Mouse (Mus musculus) thymus, postnatal 14 days (tissue): ENCODE data around the gene Tmub2.
A peak's percentile ranks its signal among the peaks of the same experiment; 100 is the strongest.

Experiments
- DNase-seq: peaks from one replicate; pipeline ENCODE4 v3.0.0; 2021

Gene Tmub2

DNA sequence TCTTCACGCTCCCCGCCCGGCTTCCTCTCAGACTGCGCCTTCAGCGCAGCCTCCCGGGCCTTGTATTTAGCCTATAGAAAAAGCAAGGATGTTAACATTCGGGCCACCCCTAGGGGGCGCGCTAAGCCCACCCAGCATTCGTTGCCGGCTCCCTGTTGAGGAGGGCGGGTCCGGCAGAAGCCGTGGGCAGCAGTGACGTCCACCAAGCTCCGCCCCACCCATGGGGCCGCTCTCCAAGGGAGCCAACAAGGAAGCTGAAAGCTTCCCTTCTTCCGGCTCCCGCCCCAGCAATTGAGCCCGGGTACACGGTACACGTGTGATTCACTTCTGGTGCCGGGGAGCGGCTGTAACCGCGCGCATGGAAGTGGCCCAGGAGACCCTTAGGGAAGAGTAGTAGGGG lies 24.2 kb downstream of the Tmub2 start:
- DNase-seq = peak; percentile 97

DNA sequence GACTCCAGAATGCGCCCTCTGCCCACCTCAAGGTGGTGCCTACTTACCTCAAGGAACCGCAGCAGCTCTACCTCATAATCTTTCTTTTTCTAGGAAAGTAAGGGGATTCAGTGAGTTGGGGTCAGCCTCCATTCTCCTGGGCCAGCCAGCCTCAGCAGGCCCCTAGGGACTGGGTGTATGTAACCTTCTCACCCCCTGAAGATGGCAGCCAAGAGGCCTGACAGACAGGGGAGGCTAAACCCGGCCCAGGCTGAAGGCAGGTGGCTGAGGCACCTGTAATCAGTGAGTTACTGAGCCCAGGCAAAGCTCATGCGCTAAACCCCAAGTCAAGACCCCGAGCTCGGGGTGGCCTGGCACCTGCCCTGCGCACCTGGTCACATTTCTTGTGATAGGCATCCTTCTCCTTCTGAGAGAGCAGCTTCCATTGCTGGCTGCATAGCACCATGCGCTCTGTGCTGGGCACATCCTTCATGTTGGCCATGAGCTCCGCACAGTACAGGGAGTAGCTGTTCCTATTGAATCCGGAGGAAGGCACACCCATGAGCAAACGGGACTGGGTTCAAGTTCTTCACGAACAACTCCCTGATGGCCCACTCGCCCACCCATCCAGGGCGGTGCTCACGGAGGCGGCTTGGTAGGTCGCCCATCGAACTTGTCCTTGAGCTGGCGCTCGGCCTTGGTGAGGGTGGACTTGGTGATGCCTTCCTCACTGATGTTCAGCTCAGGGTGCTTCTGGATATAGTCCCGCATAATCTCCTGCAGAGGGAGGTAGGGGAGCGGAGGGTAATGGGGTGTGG lies 25.3 kb downstream of the Tmub2 start:
- DNase-seq = peak; percentile 27

DNA sequence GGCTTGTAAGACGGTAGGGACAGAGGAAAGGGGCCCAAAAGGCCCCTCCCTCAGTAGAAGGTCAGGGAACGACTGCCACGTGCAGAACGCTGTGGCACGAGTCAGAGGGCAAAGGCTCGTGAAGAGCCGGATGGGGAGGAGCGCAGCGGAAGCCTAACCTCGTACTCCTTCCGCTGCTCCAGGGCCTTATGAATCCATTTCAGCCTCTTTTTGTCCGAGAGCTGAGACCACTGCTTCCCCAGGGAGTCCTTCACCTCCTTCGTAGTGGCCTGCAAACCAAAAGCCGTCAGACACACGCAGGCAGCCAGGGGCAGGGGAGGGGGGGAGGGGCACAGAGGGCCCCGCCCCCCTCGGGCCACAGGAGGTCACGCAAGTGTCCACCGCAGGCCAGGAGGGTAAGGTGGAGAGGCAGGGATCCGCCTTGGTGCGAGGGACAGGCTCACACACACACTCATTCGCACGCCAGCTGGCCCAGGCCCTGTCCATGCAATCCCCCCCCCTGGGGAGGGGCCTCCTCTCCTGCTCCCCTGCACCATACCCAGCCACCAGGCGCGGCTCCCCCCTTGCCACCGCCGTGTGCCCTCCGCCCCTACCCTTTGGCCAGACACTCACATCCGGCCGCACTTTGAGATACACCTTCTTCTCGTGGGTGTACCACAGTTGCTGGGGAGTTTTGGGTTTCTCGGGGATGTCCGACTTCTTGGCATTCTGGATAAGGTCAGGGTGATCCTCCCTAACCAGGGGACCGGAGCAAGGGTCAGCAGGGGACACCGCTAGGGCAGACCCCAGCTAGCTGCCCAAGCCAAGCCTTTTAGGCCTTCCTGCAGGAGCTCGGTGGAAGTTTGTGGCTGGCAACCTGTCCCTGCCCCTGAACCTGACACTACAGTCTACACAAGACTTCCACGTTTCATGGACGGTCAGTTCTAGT lies 26.3 kb downstream of the Tmub2 start:
- DNase-seq = peak; percentile 14

DNA sequence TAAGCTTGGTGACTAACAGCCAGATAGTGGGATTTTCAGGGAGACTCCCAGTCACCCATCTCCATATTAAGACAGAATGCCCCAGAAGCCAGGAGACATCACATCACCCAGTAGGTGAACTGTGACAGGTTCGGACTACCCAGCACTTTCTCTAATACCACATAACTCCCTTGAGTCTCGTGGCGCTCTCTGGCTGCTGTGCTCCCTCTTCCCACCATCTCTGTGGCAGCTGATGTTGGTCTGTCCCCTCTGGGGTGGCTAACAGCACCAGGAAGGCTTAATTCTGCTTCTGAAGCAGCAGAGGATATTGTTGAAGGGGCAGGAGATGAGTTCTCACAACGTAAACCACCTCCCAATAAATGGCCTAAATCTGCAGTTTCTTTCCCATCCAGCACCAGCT lies 27.2 kb downstream of the Tmub2 start:
- no peak for DNase-seq

DNA sequence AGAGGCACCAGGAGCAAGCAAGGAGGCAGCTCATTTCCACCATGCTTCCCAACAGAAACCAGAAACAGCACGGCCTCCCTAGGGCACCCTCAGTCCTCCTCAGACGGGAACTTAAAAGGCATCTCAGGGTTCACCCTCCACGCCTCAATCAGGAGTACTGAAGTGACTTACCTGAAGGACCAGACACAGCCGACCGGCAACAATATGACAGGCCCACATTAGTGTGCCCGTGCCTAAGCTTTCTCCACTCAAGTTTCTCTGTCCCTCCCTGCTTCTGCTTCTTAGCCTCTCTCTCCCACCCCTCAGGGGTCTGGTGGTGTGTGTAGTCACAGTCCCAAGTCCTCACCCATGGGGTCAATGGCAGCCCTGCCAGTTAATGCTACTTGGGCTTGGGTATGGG lies 27.9 kb downstream of the Tmub2 start:
- DNase-seq = no peak

DNA sequence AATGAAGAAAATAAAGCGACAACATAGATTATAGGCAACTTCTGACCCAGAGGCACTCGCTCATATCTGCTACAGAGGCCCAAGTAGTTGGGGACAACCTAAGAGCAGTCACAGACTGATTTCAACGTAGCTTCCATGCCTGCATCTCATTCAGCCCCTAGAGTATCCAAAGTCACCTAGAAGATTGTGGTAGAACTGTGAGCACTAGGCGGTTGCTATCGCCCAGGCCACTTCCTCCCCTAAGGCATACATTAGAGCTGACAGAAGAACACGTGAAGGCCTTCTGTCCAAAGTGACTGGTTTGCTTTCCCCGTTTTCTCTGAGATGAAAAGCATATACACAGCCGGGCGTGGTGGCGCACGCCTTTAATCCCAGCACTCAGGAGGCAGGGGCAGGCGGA lies 29.6 kb downstream of the Tmub2 start:
- no peak for DNase-seq

DNA sequence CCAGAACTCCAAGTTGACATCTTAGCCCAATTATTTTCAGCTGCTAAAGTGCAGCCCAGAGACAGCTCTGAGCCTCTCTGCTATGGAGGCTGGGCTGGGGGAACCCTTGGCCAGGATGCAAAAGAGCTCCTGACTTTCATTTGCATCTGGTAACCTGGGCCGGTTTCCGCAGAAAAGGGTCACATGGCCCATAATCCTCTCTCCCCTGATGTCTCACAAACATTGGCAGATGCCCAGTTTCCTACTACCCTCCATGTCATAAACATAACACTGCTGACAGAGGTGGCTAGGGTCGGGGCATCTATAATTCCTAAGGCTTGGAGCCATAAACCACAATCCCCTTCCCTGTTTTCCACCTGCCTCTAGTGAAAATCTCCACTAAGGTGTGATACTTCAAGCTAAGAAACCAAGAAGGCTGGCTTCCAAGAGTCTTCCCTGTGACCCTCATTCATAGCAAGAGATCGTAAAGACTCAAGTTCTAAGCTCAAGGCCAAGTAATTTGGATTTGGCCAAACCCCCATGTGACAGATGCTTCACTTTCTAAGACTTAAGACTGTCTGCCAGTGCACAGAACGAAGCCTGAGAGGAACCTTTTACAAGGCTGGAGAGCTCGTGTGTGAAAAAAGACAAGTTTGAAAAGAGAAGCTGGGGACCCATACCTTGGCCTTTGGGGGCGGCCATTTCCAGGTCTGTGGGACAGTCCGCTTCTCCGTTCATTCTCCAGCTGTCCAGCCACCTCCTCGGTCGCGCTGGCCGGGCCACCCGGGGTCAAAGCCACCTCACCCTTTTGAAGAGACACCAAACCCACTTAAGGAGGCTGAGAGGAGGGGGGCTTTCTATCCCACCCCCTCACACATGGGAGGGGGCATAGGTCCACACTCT lies 31.2 kb downstream of the Tmub2 start:
- peak; percentile 17 for DNase-seq

DNA sequence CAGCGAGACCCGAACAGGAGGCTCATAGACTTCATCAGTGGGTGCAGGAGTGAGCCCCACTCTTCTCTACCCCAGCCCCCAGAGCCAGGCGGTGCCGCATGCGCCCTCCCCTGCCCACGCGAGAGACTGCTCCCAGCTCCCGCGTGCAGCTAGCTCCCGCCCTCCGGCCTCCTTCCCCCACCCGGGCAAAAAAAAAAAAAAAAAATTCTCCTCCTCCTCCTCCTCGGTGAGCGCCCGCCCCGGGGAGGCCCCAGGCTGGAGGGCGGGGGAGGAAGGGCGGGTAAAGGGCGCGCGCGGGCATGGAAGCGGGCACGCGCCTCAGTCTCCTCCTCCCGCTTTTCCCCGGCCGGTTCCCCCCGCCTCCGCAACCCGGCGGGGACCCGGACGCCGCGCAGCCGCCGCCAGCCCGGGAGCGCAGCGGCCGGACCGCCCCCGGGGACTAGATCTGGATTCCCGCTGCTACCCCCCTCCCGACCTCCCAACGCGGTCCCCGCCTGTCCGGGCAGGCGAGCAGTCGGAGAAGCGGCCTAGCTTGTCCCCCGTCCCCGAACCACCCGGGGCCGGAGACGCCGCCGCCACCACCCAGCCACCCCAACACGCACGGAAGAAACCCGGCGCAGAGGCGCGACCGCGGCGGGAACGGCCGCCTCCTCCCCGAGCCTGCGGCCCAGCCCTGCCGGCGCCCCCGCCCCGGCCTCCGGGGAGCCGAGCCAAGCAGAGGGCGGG lies 32.0 kb downstream of the Tmub2 start:
- peak; percentile 95 for DNase-seq

DNA sequence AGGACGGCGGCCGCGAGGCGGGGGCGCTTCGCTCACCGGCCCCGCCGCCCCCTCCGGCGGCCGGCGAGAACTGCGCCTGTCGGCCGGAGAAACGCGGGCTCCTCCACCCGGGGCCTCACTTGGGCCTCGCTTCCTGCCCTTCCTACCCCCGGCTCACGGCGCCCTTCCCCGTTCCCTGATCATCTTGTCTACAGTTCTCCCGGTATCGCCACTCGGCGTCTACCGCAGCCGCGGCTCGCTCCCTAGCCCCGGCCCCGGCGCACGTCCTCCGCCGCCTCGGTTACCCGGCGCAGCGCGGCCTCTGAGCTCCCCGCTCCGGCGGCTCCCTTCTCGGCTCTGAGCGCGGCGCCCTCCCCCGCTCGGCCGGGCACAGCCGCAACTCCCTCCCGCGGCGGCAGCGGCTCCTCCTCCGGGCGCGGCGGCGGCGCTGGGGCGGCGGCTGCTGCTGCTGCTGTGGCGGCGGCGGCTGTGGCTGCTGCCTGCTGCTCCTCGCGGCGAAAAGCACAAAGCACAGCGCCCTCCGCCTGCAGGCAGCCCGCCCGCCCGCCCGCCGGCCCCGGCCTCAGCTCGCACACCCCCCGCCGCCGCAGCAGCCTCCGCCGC lies 32.7 kb downstream of the Tmub2 start:
- DNase-seq = peak; percentile 81

DNA sequence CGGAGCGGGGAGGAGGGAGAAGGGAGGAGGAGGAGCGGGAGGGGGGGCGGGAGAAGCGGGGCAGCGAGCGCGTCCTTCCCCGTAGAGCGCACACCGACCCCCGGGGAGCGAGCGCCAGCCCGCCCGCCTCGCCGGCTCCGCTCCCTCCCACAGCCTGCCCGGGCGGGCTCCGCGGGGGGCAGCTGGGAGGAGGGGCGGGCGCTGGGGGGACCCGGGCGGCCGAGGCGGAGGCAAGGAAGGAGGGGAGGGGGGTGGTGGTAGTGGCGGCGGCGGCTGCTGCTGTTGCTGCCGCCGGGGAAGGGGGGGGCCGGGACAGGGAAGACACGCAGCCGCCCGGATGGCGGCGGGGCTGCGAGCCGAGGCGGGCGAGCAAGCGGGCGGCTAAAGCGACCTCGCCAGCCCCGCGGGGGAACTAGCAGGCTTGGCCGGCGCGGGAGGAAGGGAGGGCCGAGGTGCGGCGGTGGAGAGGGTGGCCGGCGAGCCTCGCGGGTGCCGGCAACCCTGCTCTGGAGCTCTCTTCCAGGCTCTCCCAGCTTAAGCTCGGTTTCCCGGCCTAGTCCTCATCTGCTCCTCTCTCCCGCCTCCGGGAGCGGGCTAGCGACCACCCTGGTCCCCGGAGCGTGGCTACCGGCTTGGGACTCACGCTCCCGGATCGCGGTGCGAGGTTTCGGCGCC lies 33.3 kb downstream of the Tmub2 start:
- peak; percentile 90 for DNase-seq

DNA sequence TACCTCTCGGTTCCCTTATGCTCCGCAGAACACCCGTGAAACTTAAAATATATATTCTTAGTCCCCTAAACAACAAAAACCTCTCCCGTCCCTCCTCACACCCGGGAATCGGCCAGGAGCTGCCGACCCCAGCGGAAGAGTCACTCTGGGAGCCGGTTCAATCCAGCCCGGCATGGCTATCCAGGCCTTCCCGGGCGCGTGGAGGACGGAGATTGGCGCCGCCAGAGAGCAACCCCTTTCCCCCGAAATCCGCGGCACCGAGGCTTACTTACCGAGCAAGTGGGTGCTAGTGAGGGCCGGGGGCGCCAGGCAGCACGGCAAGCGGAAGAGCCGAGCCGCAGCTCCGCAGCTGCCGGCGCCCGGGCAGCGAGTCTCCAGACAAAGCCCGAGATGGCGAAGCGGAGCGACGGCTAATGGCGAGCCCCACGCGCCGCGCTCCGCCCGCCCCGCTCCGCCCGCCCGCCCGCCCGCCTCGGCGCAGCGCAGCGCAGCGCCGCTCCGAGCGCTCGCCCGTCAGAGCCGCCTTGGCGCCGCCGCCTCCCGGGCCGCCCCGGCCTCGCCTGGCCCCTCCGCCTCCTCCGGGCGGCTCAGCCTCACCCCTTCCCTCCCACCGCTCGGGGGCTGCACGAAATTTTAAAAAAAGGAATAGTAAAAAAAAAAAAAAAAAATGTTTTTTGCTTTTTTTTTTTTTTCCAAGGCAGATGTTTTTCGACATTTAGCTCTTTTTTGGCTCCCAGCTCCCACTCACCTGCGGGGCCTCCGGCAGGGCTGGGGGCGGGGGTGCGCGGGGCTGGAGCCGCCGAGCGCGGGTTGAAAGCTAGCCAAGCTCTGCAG lies 34.1 kb downstream of the Tmub2 start:
- DNase-seq = peak; percentile 76

DNA sequence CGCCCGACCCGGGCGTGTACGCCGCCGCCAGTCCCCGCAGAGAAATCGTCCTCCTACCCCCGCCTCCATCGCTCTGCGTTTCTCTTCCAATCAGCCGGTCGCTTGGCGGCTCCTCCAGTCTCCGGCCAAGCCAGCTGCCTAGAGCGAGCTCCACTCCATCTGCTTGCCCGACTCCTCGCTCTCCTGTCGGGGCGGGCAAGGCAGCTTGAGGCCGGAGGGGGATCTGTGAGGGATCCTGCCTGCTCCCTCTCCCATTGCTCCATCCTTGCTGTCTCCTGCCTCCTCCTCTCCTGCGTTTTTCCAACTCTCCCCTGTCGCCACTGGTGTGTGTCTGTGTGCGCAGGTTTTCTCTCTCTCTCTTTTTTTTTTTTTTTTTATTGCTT lies 34.7 kb downstream of the Tmub2 start, which contains the start of gene Ubtf:
Gene Ubtf, minus strand, starts transcription at position 333 of the 383 bp plus-strand sequence.
- peak; percentile 80 for DNase-seq

DNA sequence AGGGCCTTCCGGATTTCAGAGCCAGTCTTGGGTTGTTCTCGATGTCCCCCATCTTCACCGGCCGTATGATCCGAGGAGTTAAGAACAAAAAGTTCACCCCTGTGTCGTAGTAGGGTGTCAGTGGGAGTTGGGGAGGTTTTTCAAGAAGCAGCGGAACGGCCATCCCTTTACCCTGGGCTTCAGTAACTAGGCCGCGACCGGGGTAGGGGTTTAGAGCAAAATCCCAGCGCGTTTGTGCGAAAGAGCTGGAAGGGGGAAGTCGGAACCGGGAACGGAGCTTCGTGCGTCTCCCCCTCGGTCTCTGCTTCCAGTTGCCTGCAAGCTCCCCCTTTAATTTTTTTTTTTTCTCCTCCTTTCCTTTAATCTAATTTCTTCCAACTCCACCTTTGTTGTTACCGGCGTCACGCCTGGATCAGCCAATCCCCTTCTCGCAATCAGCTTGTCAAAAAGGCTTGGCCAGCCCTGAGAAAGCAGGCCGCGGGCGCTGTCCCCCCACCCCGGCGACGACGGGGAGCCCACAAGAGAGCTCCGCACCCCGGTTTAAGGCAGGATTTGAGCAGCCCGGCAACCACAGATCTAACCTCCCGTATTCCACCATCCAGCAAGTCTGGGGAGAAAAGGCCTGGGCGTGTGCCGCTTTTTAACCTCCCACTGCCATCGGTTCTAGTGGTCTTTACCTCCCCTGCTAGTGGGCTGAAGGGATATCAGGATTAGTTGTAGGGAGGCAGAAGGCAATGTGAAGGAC lies 35.4 kb downstream of the Tmub2 start:
- DNase-seq = peak; percentile 71

DNA sequence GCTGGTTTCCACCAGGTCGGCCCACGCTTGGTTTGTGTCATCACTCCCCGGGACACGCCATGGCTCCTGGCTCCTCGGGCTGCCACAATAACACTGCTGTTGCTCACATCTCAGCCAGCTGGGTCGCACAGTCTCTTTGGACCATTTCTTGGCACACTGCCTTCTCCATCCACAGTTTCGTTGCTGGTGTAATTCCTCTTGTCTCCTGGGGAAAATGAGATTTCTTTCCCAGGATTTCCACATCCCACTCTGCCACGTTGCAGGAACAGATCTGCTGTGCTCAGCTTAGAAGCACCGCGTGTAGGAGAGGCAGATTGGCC lies 35.9 kb downstream of the Tmub2 start:
- DNase-seq = no peak

DNA sequence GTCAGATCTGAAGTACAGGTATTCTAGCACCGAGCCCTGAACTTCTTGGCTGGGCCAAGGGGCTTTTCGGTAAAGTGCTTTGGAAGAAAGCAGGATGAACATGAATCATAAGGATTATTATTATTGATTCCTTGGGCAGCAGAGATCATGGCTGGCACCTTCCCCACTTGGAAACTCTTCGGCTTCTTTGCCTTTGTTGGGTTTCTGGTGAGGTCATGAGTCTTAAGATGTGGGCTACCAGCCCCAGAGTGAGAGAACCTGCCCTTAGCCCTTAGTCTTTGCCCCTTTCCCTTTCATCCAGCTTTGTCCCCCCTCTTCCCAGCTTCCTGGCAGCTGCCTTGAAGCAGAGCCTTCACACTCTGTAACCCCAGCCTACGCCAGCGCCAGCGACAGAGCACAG lies 37.2 kb downstream of the Tmub2 start:
- no peak for DNase-seq

DNA sequence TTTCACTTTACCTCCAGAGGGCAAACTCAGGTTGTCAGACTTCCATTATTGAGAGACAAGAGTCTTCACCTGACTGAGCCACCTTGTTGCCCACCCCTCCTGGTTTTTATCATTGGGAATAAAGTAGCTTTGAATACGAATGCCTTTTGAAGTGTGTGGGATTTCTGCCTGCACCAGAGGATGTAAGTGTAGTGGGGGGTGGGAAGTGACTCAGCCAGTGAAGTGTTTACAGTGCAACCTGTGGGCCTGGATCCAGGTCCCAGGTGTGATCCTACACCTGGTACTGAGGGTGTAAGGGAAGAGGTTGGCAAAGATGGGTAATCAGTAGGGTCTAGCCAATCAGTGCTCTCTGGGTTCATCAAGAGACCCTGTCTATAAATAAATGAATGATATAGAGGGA lies 38.8 kb downstream of the Tmub2 start:
- no peak for DNase-seq

DNA sequence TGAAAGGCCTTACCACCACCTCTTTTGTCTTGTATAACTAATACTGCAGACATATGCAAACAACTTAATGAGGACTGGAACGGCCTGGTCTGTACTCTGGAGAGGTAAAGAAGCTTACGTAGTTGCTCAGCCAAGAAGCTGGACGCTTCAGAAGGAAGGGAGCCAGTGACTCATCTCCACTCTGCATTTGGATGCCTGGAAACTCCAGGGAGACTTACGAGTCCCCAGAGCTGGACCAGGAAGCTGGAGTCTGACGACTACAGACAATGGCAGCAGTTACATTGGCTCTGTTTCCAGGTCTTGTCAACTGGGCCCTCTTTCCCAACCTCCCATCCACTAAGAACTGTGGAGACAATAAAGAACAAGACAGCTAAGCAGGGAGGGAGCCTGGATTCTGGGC lies 42.5 kb downstream of the Tmub2 start:
- no peak for DNase-seq

DNA sequence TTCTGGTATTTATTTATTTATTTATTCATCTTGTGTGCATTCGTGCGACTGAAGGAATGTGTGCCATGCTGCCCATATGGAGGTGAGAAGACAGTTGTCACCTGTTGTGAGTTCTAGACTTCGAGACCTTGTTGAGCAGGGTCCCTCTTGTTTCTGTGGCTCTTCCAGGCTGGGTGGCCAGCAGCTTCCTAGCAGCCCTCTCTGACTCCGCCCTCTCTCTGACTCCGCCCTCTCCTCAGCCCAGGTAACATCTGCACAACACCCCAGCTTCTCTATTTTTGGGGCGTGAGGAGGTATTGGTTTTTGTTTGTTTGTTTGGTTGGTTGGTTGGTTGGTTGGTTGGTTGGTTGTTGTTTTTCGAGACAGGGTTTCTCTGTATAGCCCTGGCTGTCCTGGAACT lies 43.1 kb downstream of the Tmub2 start:
- no peak for DNase-seq

DNA sequence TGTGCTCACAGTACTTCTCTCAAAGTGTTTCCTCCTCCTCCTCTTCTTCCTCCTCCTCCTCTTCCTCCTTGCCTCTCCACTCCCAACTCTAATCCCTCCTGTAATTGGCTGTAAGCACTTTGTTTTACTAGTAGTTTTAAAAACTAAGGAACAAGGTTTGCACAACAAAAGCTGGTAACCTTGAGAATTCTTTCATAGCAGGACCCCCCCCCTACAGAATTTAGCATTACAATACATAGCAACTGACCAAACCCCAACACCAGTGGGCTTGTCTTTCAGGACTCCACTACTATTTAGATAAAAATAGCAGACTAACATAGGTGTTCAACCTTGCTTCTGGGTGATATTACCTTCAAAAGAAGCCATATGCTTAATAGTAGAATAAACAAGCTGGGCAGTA lies 44.8 kb downstream of the Tmub2 start:
- DNase-seq = no peak

DNA sequence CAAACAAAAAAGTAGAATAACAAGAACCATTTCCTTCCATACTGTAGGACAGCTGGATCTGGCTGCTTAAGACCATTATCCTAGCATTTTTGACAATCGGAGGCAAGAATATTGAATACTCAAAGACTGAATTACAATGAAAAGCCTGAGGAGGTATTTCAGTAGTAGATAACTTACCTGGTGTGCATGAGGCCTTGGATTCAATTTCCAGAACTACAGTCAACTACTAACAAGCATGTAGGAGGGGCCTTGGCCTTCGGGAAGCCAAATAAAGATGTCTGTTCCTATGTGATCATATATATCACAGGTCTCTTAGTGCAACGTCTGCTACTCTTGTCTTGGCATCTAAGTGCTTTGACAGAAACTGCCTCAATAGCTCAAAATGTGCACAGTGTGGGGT lies 45.3 kb downstream of the Tmub2 start:
- DNase-seq = no peak
